Mouse (Mus musculus) embryonic facial prominence, embryonic 14.5 days (tissue): ENCODE measurements at regions not wholly inside any gene's neighbourhood (a gene's known extent, or its start where the extent isn't known, plus 50 kb on each side); places are given as distances from the start of the nearest gene placed in this dataset.

Experiments used
- ATAC-seq: fragments of 200-750 bp; cut with Nextera tagmentation; 2 replicates; pipeline ENCODE4 v1.8.0; 2017; ENCODE audit warnings: low read depth, moderate number of reproducible peaks, moderate TSS enrichment
- DNase-seq: peaks from one replicate; pipeline ENCODE4 v3.0.0-alpha.2; 2015; ENCODE audit warnings: low spot score
- H3K27ac ChIP-seq: fragments of 300-500 bp; sonication (generic); replicated peaks from 2 replicates; pipeline ENCODE4 v1.5.1; 2014; ENCODE audit warnings: low read depth, mild to moderate bottlenecking, low read length, moderate library complexity
- H3K27me3 ChIP-seq: fragments of 300-500 bp; sonication (generic); replicated peaks from 2 replicates; pipeline ENCODE4 v1.6.1; 2014; ENCODE audit warnings: low read length; ENCODE audit not compliant: control insufficient read depth, insufficient read depth
- H3K36me3 ChIP-seq: fragments of 300-500 bp; sonication (generic); 2 replicates; pipeline ENCODE4 v1.6.1; 2014; ENCODE audit warnings: low read length, mixed read lengths; ENCODE audit not compliant: control insufficient read depth, insufficient read depth
- H3K4me1 ChIP-seq: fragments of 300-500 bp; sonication (generic); 2 replicates; pipeline ENCODE4 v1.6.1; 2014; ENCODE audit warnings: antibody characterized with exemption, low read length; ENCODE audit not compliant: control insufficient read depth, insufficient read depth
- H3K4me2 ChIP-seq: fragments of 300-500 bp; sonication (generic); 2 replicates; pipeline ENCODE4 v1.6.1; 2014; ENCODE audit warnings: low read depth, mild to moderate bottlenecking, low read length, moderate library complexity, mixed read lengths
- H3K4me3 ChIP-seq: fragments of 300-500 bp; sonication (generic); 2 replicates; pipeline ENCODE4 v1.5.1; 2014; ENCODE audit warnings: low read depth, mild to moderate bottlenecking, low read length
- H3K9ac ChIP-seq: fragments of 300-500 bp; sonication (generic); 2 replicates; pipeline ENCODE4 v1.6.1; 2014; ENCODE audit warnings: low read depth, mild to moderate bottlenecking, low read length, moderate library complexity, mixed read lengths
- H3K9me3 ChIP-seq: fragments of 300-500 bp; sonication (generic); 2 replicates; pipeline ENCODE4 v1.6.1; 2016; ENCODE audit warnings: low read length; ENCODE audit not compliant: control insufficient read depth
- WGBS: fragments of 180-500 bp; shearing (Covaris S2); extraction: QIAGEN DNeasy Blood & Tissue Kit; methylation state at CpG from one replicate; pipeline ENCODE4 v1.1.7; 2014; 5-methylcytosine and 5-hydroxymethylcytosine counted together

DNA sequence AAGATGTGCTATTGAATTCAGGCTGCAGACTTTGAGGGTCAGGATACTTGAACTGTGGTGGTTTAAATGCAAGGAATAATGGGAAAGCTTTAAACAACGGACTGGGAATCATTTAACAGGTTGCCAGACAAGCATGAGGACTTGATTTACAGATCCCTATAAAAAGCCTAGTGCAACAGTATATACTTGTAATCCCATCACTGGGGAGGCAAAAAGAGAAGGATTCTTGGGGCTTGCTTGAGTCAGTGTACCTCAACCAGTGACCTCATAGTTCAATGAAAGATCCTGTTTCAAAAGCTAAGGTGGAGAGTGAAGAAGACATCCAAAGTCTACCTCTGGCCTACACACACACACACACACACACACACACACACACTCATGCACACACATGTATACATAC is 99.8 kb downstream of the Lrrn1 start:
- no peak overlapping the region for H3K4me2 ChIP-seq
- H3K9me3 ChIP-seq = no peaks in the 10 kb centered on the region
- WGBS = 81% methylated on average over 1 of the region's 1 CpGs
- no peak overlapping the region for H3K9ac ChIP-seq
- H3K36me3 ChIP-seq = no peaks in the 10 kb centered on the region
- no peak for ATAC-seq
- no peak overlapping the region for H3K27ac ChIP-seq
- no peaks in the 10 kb centered on the region for H3K4me1 ChIP-seq
- no peak for DNase-seq
- no peaks in the 10 kb centered on the region for H3K27me3 ChIP-seq
- no peak overlapping the region for H3K4me3 ChIP-seq

DNA sequence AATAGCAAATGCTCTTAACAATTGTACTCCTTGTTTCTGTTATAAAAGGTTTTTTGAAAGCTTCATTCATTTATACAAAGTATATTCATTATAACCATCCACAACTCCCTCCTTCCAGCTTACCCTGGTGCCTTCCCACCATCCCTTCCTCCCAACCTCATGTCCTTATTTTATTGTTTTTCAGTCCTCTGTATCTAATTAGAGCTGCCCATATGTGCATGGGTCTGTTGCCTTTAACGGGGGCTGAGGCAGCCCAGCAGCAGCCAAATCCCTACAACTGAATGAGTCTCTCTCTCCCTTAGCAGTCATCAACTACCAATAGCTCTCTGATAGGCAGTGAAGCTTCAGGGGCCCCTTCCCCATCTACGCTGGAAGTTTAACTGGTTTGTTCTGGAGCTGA is 116.2 kb downstream of the Lrrn1 start:
- no peak overlapping the region for H3K4me3 ChIP-seq
- no peaks in the 10 kb centered on the region for H3K36me3 ChIP-seq
- 67% methylated on average over 2 of the region's 2 CpGs for WGBS
- no peaks in the 10 kb centered on the region for H3K9me3 ChIP-seq
- no peak overlapping the region for H3K9ac ChIP-seq
- H3K27me3 ChIP-seq = no peaks in the 10 kb centered on the region
- H3K27ac ChIP-seq = no peak overlapping the region
- no peak overlapping the region for H3K4me2 ChIP-seq
- ATAC-seq (no peak), DNase-seq (no peak)
- no peaks in the 10 kb centered on the region for H3K4me1 ChIP-seq

DNA sequence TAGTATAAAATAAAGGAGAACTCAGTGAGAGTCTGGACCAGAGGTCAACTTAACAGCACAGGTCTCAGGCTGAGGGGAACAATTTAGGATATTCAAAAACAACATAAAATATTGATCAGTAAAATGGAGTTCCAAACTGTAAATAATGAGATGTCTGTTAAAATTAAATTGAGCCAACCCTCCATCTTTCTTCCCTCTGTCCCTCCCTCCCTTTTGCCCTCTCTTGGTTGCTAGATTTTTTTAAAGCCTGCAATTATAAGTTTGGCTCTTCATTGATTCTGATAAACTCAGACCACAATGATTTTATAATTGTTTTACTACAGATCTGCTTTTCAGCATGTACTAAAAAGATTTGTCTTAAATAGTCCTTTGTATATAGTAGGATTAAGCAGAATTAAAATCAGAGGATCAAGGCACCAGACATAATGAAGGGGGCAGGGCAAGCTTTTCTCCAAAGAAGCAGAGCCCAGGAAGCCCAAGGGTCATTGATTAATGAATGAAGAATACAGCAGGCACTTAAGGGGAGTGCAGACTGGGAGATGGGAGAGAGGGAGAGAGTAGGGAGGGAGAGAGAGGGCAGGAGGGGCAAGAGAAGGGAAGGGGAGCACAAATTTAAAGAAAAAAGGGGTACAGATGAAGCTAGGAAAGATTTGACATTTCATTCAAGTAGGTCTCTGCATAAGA is 124.4 kb downstream of the Lrrn1 start:
- H3K4me2 ChIP-seq = no peak overlapping the region
- peak; percentile 3 for DNase-seq
- no peaks in the 10 kb centered on the region for H3K4me1 ChIP-seq
- no peak overlapping the region for H3K4me3 ChIP-seq
- H3K27me3 ChIP-seq = no peaks in the 10 kb centered on the region
- H3K9ac ChIP-seq = no peak overlapping the region
- no peak for ATAC-seq
- H3K9me3 ChIP-seq = no peaks in the 10 kb centered on the region
- H3K27ac ChIP-seq = no peak overlapping the region
- no peaks in the 10 kb centered on the region for H3K36me3 ChIP-seq

DNA sequence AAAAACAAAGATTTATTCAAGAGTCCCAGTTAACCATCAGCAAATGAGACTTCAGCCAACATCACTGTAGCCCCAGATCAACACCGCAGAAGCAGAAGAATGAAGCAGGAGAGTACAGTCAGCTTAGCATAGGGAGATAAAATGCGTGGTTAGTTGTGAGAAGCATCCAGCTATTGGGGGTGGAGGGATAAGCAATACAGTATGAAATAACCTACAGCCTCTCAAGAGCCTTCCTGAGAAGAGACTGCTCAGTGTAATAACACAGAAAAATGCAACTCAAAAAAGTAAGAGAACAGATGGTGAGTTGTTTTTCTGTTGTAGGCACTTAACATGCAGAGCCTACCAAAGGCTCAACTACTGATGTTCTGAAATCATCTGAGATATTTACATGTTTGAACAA is 128.2 kb downstream of the Lrrn1 start:
- H3K4me2 ChIP-seq = no peak overlapping the region
- ATAC-seq (no peak), DNase-seq (no peak)
- H3K4me3 ChIP-seq = no peak overlapping the region
- H3K27ac ChIP-seq = no peak overlapping the region
- no peaks in the 10 kb centered on the region for H3K36me3 ChIP-seq
- H3K9me3 ChIP-seq = no peaks in the 10 kb centered on the region
- WGBS = 79% methylated on average over 2 of the region's 2 CpGs
- H3K9ac ChIP-seq = no peak overlapping the region
- no peaks in the 10 kb centered on the region for H3K4me1 ChIP-seq
- no peaks in the 10 kb centered on the region for H3K27me3 ChIP-seq

DNA sequence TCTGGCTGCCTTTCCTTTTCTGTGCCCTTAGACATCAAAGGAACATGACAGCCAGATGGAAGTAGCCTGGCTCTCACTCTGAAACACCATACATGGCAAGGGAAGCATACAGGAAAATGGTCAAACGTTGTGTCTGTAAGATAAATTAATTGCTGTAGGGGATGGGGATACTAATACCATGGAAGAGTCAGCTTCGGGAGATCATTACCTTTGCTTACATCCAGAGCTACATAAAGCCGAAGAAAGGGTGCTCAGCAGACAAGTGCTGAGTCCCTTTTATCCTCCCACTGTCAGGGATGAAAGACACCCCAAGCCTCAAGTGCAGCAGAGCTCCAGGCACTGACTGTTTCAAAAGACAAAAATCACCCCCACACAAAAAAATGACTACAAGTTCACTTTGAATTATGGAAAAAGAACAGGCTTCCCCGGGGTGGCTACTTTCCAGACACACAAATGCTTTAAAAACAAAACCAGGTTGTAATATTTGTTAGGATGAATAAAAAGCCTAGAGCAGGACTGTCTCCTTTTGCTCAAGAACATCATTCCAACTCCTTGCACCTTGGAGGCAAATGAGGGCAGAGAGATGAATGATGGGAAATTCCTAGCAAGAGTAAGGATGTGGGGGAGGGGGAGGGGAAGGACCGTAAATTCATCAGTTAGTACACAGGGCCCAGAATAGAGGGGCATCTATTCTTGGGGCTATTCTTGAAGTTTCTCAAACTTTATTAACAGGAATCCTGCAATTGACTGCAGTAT is 131.6 kb downstream of the Lrrn1 start:
- Histone ChIP-seq H3K27me3 (no peaks in the 10 kb centered on the region), H3K4me2 (no peak overlapping the region), H3K9ac (no peak overlapping the region), H3K27ac (no peak overlapping the region), H3K9me3 (no peaks in the 10 kb centered on the region), H3K4me3 (no peak overlapping the region), H3K36me3 (no peaks in the 10 kb centered on the region), H3K4me1 (no peaks in the 10 kb centered on the region)
- DNase-seq = no peak
- WGBS = 65% methylated on average over 5 of the region's 5 CpGs
- ATAC-seq = no peak

DNA sequence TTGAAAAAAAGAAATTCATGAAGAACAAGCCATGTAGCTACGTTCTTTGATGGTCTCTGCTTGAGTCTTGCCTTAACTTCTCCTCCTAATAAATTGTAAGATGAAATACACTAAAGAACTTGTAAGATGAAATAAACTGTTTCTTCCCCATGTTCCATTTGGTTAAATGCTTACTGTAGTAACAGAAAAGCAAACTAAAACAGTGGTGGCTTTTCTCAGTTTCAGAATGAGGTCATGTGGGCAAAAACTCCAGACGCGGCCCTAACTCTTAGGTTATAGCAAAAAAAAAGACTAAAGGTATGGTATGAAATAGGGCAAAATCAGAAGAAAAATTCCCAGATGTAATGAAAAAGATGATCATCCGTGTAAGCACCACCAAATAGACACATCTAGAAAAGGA is 169.7 kb downstream of the Lrrn1 start:
- Histone ChIP-seq H3K36me3 (no peaks in the 10 kb centered on the region), H3K4me1 (no peaks in the 10 kb centered on the region), H3K27ac (no peak overlapping the region), H3K27me3 (no peaks in the 10 kb centered on the region), H3K9me3 (no peaks in the 10 kb centered on the region), H3K9ac (no peak overlapping the region), H3K4me3 (no peak overlapping the region), H3K4me2 (no peak overlapping the region)
- DNase-seq = no peak
- WGBS = 82% methylated on average over 4 of the region's 4 CpGs
- ATAC-seq = no peak

DNA sequence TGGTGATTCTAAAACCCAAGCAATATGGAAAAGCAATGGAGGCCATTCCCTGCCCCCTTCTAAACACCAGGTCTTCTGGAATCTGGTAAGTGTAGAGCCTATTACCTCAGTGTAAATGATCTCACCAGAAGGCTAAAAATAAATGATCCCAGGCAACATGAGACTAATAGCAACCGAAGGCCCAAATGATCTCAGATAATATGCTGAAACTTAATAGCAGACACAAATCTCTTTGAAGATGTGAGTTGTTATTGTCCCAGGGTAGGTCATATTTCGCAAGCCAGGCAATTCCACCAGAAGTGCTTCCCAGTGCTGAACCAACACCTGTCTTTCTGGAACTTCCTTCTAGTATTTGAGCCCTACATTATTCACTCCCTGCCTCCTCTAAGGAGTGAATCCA is 178.6 kb downstream of the Lrrn1 start:
- peak; percentile 59 for DNase-seq
- Histone ChIP-seq H3K9ac (no peak overlapping the region), H3K4me1 (no peaks in the 10 kb centered on the region), H3K27ac (no peak overlapping the region), H3K36me3 (no peaks in the 10 kb centered on the region), H3K27me3 (no peaks in the 10 kb centered on the region; the same call in 1 of the 2 replicates), H3K4me2 (no peak overlapping the region), H3K9me3 (no peaks in the 10 kb centered on the region), H3K4me3 (no peak overlapping the region)
- 33% methylated on average over 2 of the region's 2 CpGs for WGBS
- peak; percentile 85 for ATAC-seq

DNA sequence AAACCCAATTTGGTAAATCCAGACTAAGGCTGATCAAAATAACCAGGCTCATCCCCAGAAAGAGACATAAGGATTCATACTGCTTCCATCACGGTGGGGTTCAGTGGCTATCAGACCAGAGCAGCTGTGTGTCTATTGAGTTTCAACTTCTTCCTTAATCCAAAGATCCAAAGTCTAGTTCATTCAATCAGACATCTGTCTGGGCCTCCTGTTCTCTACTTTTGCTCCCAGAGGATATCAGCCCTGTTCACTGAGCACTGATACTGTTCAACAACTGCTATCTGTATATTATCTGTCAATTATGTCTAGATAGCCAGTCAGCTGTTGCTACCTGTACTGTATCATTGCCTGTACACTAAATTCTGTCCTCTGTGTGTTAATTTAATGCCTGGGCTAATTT is 179.0 kb downstream of the Lrrn1 start:
- ATAC-seq = no peak
- DNase-seq = no peak
- H3K4me3 ChIP-seq = no peak overlapping the region
- no peak overlapping the region for H3K4me2 ChIP-seq
- no peak overlapping the region for H3K27ac ChIP-seq
- no peaks in the 10 kb centered on the region; the same call in 1 of the 2 replicates for H3K27me3 ChIP-seq
- H3K4me1 ChIP-seq = no peaks in the 10 kb centered on the region
- no peak overlapping the region for H3K9ac ChIP-seq
- 64% methylated on average over 1 of the region's 1 CpGs for WGBS
- no peaks in the 10 kb centered on the region for H3K9me3 ChIP-seq
- H3K36me3 ChIP-seq = no peaks in the 10 kb centered on the region

DNA sequence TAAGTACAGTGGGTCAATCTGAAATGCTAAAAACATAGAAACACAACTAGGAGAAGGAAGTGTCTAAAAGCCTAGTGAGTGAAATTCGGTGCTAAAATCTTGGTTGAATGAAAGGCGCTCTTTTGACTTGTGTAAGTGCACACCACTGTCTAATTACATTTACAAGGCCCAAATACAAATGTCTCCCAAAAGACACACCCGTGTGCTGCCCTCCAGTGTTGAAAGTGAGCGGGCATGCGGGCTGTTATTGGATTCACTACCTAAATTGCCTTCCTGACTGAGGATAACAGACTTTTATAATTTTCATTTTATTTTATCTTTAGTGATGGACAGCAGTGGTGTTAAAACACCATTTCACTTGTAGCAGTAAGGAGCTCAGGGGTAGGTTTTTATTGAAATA is 180.8 kb downstream of the Lrrn1 start:
- Histone ChIP-seq H3K4me2 (no peak overlapping the region), H3K9ac (no peak overlapping the region), H3K27ac (no peak overlapping the region), H3K36me3 (no peaks in the 10 kb centered on the region), H3K9me3 (no peaks in the 10 kb centered on the region), H3K4me1 (no peaks in the 10 kb centered on the region), H3K4me3 (no peak overlapping the region), H3K27me3 (no peaks in the 10 kb centered on the region; the same call in 1 of the 2 replicates)
- 79% methylated on average over 5 of the region's 5 CpGs for WGBS
- ATAC-seq (no peak), DNase-seq (no peak)
